In the genomic region with DNA sequence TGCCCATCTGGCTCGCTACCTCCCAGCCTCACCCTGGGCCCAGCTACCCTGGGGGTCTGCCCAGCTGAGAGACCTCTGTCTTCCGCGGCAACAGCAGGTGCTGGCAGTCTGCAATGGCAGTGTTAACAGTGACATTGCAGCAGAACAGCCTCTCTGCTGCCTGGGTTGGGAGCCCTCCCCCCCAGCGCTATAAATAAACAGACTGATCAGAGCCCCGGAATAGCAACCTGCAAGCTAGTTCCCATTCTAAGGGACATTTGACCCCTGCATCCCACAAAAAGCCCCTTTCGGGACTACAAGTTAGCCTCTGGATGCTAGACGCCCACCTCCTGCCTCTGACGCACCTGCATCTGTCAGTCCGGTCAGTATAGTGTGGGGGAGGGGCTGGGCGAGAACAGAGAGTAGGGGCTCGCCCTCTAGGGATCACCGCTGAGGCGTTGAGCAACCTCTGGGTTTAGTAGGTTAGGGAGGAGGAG, we compare ENCODE assay signal across 8 mouse cellular contexts. TPM values are rescaled to one million over a fixed set of nuclear protein-coding genes. Genes with fewer than 3 reads are reported as not detected.
DNase-seq lines count a peak whose midpoint lies in the region; ATAC-seq and TF ChIP-seq lines count a peak whose summit lies in the region.

Gene Myadml2 (minus strand): TSS at position 158 of the 476 bp plus-strand sequence.

- no peak for TF ChIP-seq POLR2A in spleen, adult 2 months (IDR thresholded peaks at IDR 0.05; ENCODE audit: low read depth, low read length)

- H3K27me3 ChIP-seq in spleen, adult 2 months (ENCODE audit: control insufficient read depth, insufficient read depth, low read length) = no peaks in the 10 kb centered on the region
- H3K27me3 ChIP-seq in hindbrain, embryonic 15.5 days = no peaks in the 10 kb centered on the region; the same call in 1 of the 2 replicates

- DNase-seq in spleen, adult 2 months (ENCODE audit: low read depth in 1 of 2, low spot score in 2 of 2) = no peak
- no peak for DNase-seq in spleen, postnatal 14 days (ENCODE audit: low spot score in 2 of 2)
- DNase-seq in cerebellum, postnatal 10 days = peak; percentile 55 to 62
- no peak for DNase-seq in gastrocnemius, postnatal 10 days
- peak; percentile 84 for DNase-seq in testis, postnatal 14 days (ENCODE audit: low spot score)
- no peak for DNase-seq in urinary bladder, postnatal 14 days (ENCODE audit: low spot score)

- H3K9me3 ChIP-seq in hindbrain, embryonic 15.5 days = no peaks in the 10 kb centered on the region

- H3K36me3 ChIP-seq in spleen, adult 2 months (ENCODE audit: control insufficient read depth, insufficient read depth, low read length) = no peaks in the 10 kb centered on the region
- H3K36me3 ChIP-seq in hindbrain, embryonic 15.5 days = no peaks in the 10 kb centered on the region
- no peaks in the 10 kb centered on the region for H3K36me3 ChIP-seq in macrophage (ENCODE audit: inconsistent target)

- peak within 1 kb of the TSS; percentile 38 for H3K4me3 ChIP-seq in spleen, adult 2 months (ENCODE audit: extremely low read depth, insufficient read depth, insufficient read length)
- peak within 1 kb of the TSS; percentile 25 for H3K4me3 ChIP-seq in hindbrain, embryonic 15.5 days
- peak within 1 kb of the TSS; percentile 18; the same call in 1 of the 2 replicates for H3K4me3 ChIP-seq in macrophage (ENCODE audit: inconsistent target)

- TF ChIP-seq CTCF in spleen, adult 2 months (IDR thresholded peaks at IDR 0.05; ENCODE audit: extremely low read depth, insufficient read depth, insufficient read length, insufficient replicate concordance) = no peak

- WGBS in spleen, adult 2 months = 5% methylated on average over 13 of the region's 13 CpGs
- 4% methylated on average over 13 of the region's 13 CpGs for WGBS in hindbrain, embryonic 15.5 days
- 8% methylated on average over 13 of the region's 13 CpGs for WGBS in macrophage (ENCODE audit: missing documents)

- no peaks in the 10 kb centered on the region for H3K79me2 ChIP-seq in macrophage (ENCODE audit: inconsistent target)

- peak within 1 kb of the TSS; percentile 57 for H3K4me2 ChIP-seq in hindbrain, embryonic 15.5 days

- H3K4me1 ChIP-seq in spleen, adult 2 months (ENCODE audit: control insufficient read depth, insufficient read depth, insufficient read length) = peaks cover 8% of the 10 kb centered on the region
- H3K4me1 ChIP-seq in hindbrain, embryonic 15.5 days (replicated peaks) = peaks cover 16% of the 10 kb centered on the region

- peak within 1 kb of the TSS; percentile 32; the same call in 1 of the 2 replicates for H3K27ac ChIP-seq in spleen, adult 2 months (ENCODE audit: insufficient read depth, low read length)
- no peak within 1 kb of the TSS for H3K27ac ChIP-seq in hindbrain, embryonic 15.5 days (replicated peaks)
- peak within 1 kb of the TSS; percentile 19; the same call in 1 of the 2 replicates for H3K27ac ChIP-seq in macrophage

- peak within 1 kb of the TSS; percentile 39 for H3K9ac ChIP-seq in hindbrain, embryonic 15.5 days

- no peak for ATAC-seq in hindbrain, embryonic 15.5 days (ENCODE audit: low FRiP score, low read depth)

RNA-seq across cellular contexts. Expression of gene Myadml2, which starts in this region (rescaled TPM):
- polyA plus RNA-seq in spleen, adult 2 months (2012; rRNA removed) = 0.83 and 1.5 TPM in 2 replicates
- total RNA-seq in gastrocnemius, postnatal 10 days (2021) = 10 to 100 TPM; 89.2 to 92.0 TPM
- polyA plus RNA-seq in hindbrain, embryonic 15.5 days (2015; fragmentation: Nextera tagmentation; extraction: Ambion mirVana) = 0.67 and 1.0 TPM in 2 replicates
- total RNA-seq in macrophage (2018; cell fraction: chromatin; rRNA removed) = not detected
- total RNA-seq in macrophage (2018; cell fraction: cytosol; rRNA removed) = not detected
- not detected for total RNA-seq in macrophage (2018; cell fraction: nucleus; rRNA removed)
- polyA plus RNA-seq in macrophage (2018) = not detected in 3 replicates

Comparison
In these comparisons a context has a peak if more than half of its experiments do, and no peak if none do; other contexts are left out.
1. DNase-seq: peak in cerebellum, postnatal 10 days (2 of 2) and testis, postnatal 14 days (single experiment); none in spleen, adult 2 months (0 of 2), spleen, postnatal 14 days (0 of 2), gastrocnemius, postnatal 10 days (single experiment) and urinary bladder, postnatal 14 days (single experiment).
2. Peak in every context shown above with its lines, with median percentiles within 50 percentile points of each other: H3K4me3 ChIP-seq.